Mouse (Mus musculus): ENCODE data around the gene Tmem39a. TPM values are rescaled to one million over a fixed set of nuclear protein-coding genes. Genes with fewer than 3 reads are reported as not detected.

The Tmem39a gene
- polyA plus RNA-seq (2014; fragmentation: Nextera tagmentation; extraction: Ambion mirVana), result 74.8 and 91.1 TPM in 2 replicates

- no peak within 1 kb of the TSS for H3K4me2 ChIP-seq (replicated peaks; ENCODE audit: low read depth, low read length)
- H3K4me3 ChIP-seq (ENCODE audit: low read depth, low read length), result no peak within 1 kb of the TSS
- no peak for ATAC-seq (ENCODE audit: low FRiP score)
- H3K27ac ChIP-seq (ENCODE audit: low read depth, low read length), result no peak within 1 kb of the TSS
- no peaks in the 10 kb centered on the region for H3K4me1 ChIP-seq (replicated peaks; ENCODE audit: control insufficient read depth, insufficient read depth, low read length)
- H3K9me3 ChIP-seq (ENCODE audit: control insufficient read depth, low read length), result no peaks in the 10 kb centered on the region
- no peak for DNase-seq (ENCODE audit: low spot score)
- 89% methylated on average over 3 of the region's 3 CpGs for WGBS
- no peak within 1 kb of the TSS for H3K9ac ChIP-seq (ENCODE audit: low read depth, low read length)
- H3K36me3 ChIP-seq (ENCODE audit: control insufficient read depth, insufficient read depth, low read length), result no peaks in the 10 kb centered on the region
- no peaks in the 10 kb centered on the region for H3K27me3 ChIP-seq (ENCODE audit: control insufficient read depth, insufficient read depth, low read length)
These were observed at the start of gene Tmem39a for GRCm38 (mm10) chr16:38558221-38558748. TSS of gene Tmem39a (plus strand) at chr16:38558698.

GRCm38 (mm10) chr16:38510846-38511245, 47.7 kb upstream of the Tmem39a start:
- Histone ChIP-seq H3K27me3 (ENCODE audit: control insufficient read depth, insufficient read depth, low read length) (no peaks in the 10 kb centered on the region), H3K4me3 (ENCODE audit: low read depth, low read length) (no peak overlapping the region), H3K36me3 (ENCODE audit: control insufficient read depth, insufficient read depth, low read length) (peaks cover 5% of the 10 kb centered on the region), H3K27ac (ENCODE audit: low read depth, low read length) (no peak overlapping the region), H3K4me1 (replicated peaks; ENCODE audit: control insufficient read depth, insufficient read depth, low read length) (no peaks in the 10 kb centered on the region), H3K9me3 (ENCODE audit: control insufficient read depth, low read length) (no peaks in the 10 kb centered on the region), H3K4me2 (replicated peaks; ENCODE audit: low read depth, low read length) (no peak overlapping the region), H3K9ac (ENCODE audit: low read depth, low read length) (no peak overlapping the region)
- DNase-seq (ENCODE audit: low spot score), result no peak
- ATAC-seq (ENCODE audit: low FRiP score), result no peak
- WGBS, result 99% methylated on average over 2 of the region's 2 CpGs

- WGBS, result 96% methylated on average over 2 of the region's 2 CpGs
- Histone ChIP-seq H3K4me3 (ENCODE audit: low read depth, low read length) (no peak overlapping the region), H3K4me1 (replicated peaks; ENCODE audit: control insufficient read depth, insufficient read depth, low read length) (no peaks in the 10 kb centered on the region; the same call in 1 of the 2 replicates), H3K9ac (ENCODE audit: low read depth, low read length) (no peak overlapping the region), H3K9me3 (ENCODE audit: control insufficient read depth, low read length) (no peaks in the 10 kb centered on the region), H3K36me3 (ENCODE audit: control insufficient read depth, insufficient read depth, low read length) (no peaks in the 10 kb centered on the region), H3K4me2 (replicated peaks; ENCODE audit: low read depth, low read length) (no peak overlapping the region), H3K27me3 (ENCODE audit: control insufficient read depth, insufficient read depth, low read length) (no peaks in the 10 kb centered on the region), H3K27ac (ENCODE audit: low read depth, low read length) (no peak overlapping the region)
- ATAC-seq (ENCODE audit: low FRiP score) (no peak), DNase-seq (ENCODE audit: low spot score) (no peak)
These were observed 39.4 kb upstream of the Tmem39a start for GRCm38 (mm10) chr16:38519140-38519539.

GRCm38 (mm10) chr16:38521211-38521987, 37.1 kb upstream of the Tmem39a start:
- ATAC-seq (ENCODE audit: low FRiP score), result no peak
- Histone ChIP-seq H3K36me3 (ENCODE audit: control insufficient read depth, insufficient read depth, low read length) (peaks cover 7% of the 10 kb centered on the region; the same call in 1 of the 2 replicates), H3K4me2 (replicated peaks; ENCODE audit: low read depth, low read length) (peak overlapping the region; percentile 66), H3K27ac (ENCODE audit: low read depth, low read length) (no peak overlapping the region), H3K4me1 (replicated peaks; ENCODE audit: control insufficient read depth, insufficient read depth, low read length) (no peaks in the 10 kb centered on the region; the same call in 1 of the 2 replicates), H3K4me3 (ENCODE audit: low read depth, low read length) (peak overlapping the region; percentile 98), H3K27me3 (ENCODE audit: control insufficient read depth, insufficient read depth, low read length) (no peaks in the 10 kb centered on the region), H3K9ac (ENCODE audit: low read depth, low read length) (peak overlapping the region; percentile 15), H3K9me3 (ENCODE audit: control insufficient read depth, low read length) (no peaks in the 10 kb centered on the region)
- 43% methylated on average over 8 of the region's 8 CpGs for WGBS
- peak; percentile 4 for DNase-seq (ENCODE audit: low spot score)

- H3K4me3 ChIP-seq (ENCODE audit: low read depth, low read length), result peak within 1 kb of the TSS; percentile 98
- no peaks in the 10 kb centered on the region for H3K9me3 ChIP-seq (ENCODE audit: control insufficient read depth, low read length)
- peak within 1 kb of the TSS; percentile 92 for H3K27ac ChIP-seq (ENCODE audit: low read depth, low read length)
- H3K4me1 ChIP-seq (replicated peaks; ENCODE audit: control insufficient read depth, insufficient read depth, low read length), result no peaks in the 10 kb centered on the region; the same call in 1 of the 2 replicates
- ATAC-seq (ENCODE audit: low FRiP score) (peak; percentile 97), DNase-seq (ENCODE audit: low spot score) (peak; percentile 99)
- H3K4me2 ChIP-seq (replicated peaks; ENCODE audit: low read depth, low read length), result peak within 1 kb of the TSS; percentile 66
- under 1% methylated on average over 73 of the region's 73 CpGs for WGBS
- peak within 1 kb of the TSS; percentile 94 for H3K9ac ChIP-seq (ENCODE audit: low read depth, low read length)
- H3K36me3 ChIP-seq (ENCODE audit: control insufficient read depth, insufficient read depth, low read length), result peaks cover 10% of the 10 kb centered on the region
- no peaks in the 10 kb centered on the region for H3K27me3 ChIP-seq (ENCODE audit: control insufficient read depth, insufficient read depth, low read length)
These were observed 36.1 kb upstream of the Tmem39a start, which contains the start of gene Timmdc1 for GRCm38 (mm10) chr16:38522129-38523084. TSS of gene Timmdc1 (minus strand) at chr16:38522663.

- H3K4me2 ChIP-seq (replicated peaks; ENCODE audit: low read depth, low read length), result no peak overlapping the region
- ATAC-seq (ENCODE audit: low FRiP score) (no peak), DNase-seq (ENCODE audit: low spot score) (no peak)
- no peak overlapping the region for H3K27ac ChIP-seq (ENCODE audit: low read depth, low read length)
- H3K27me3 ChIP-seq (ENCODE audit: control insufficient read depth, insufficient read depth, low read length), result no peaks in the 10 kb centered on the region
- no peak overlapping the region for H3K9ac ChIP-seq (ENCODE audit: low read depth, low read length)
- H3K9me3 ChIP-seq (ENCODE audit: control insufficient read depth, low read length), result no peaks in the 10 kb centered on the region
- H3K4me3 ChIP-seq (ENCODE audit: low read depth, low read length), result no peak overlapping the region
- peaks cover 22% of the 10 kb centered on the region for H3K36me3 ChIP-seq (ENCODE audit: control insufficient read depth, insufficient read depth, low read length)
- 86% methylated on average over 6 of the region's 6 CpGs for whole genome bisulfite sequencing
- no peaks in the 10 kb centered on the region; the same call in 1 of the 2 replicates for H3K4me1 ChIP-seq (replicated peaks; ENCODE audit: control insufficient read depth, insufficient read depth, low read length)
These were observed 32.2 kb upstream of the Tmem39a start for GRCm38 (mm10) chr16:38526264-38526663.

- Histone ChIP-seq H3K4me2 (replicated peaks; ENCODE audit: low read depth, low read length) (no peak overlapping the region), H3K9me3 (ENCODE audit: control insufficient read depth, low read length) (no peaks in the 10 kb centered on the region), H3K36me3 (ENCODE audit: control insufficient read depth, insufficient read depth, low read length) (no peaks in the 10 kb centered on the region; the same call in 1 of the 2 replicates), H3K4me3 (ENCODE audit: low read depth, low read length) (no peak overlapping the region), H3K4me1 (replicated peaks; ENCODE audit: control insufficient read depth, insufficient read depth, low read length) (no peaks in the 10 kb centered on the region), H3K27me3 (ENCODE audit: control insufficient read depth, insufficient read depth, low read length) (no peaks in the 10 kb centered on the region), H3K27ac (ENCODE audit: low read depth, low read length) (no peak overlapping the region), H3K9ac (ENCODE audit: low read depth, low read length) (no peak overlapping the region)
- ATAC-seq (ENCODE audit: low FRiP score) (no peak), DNase-seq (ENCODE audit: low spot score) (peak; percentile 77)
- whole genome bisulfite sequencing, result 55% methylated on average over 8 of the region's 8 CpGs
These were observed 21.9 kb upstream of the Tmem39a start for GRCm38 (mm10) chr16:38536544-38537146.

GRCm38 (mm10) chr16:38538716-38539380, 19.6 kb upstream of the Tmem39a start:
- Histone ChIP-seq H3K27ac (ENCODE audit: low read depth, low read length) (no peak overlapping the region), H3K4me2 (replicated peaks; ENCODE audit: low read depth, low read length) (no peak overlapping the region), H3K27me3 (ENCODE audit: control insufficient read depth, insufficient read depth, low read length) (no peaks in the 10 kb centered on the region), H3K9ac (ENCODE audit: low read depth, low read length) (no peak overlapping the region), H3K36me3 (ENCODE audit: control insufficient read depth, insufficient read depth, low read length) (peaks cover 5% of the 10 kb centered on the region), H3K9me3 (ENCODE audit: control insufficient read depth, low read length) (no peaks in the 10 kb centered on the region), H3K4me1 (replicated peaks; ENCODE audit: control insufficient read depth, insufficient read depth, low read length) (no peaks in the 10 kb centered on the region), H3K4me3 (ENCODE audit: low read depth, low read length) (no peak overlapping the region)
- ATAC-seq (ENCODE audit: low FRiP score), result no peak
- no peak for DNase-seq (ENCODE audit: low spot score)
- WGBS, result 95% methylated on average over 13 of the region's 13 CpGs
